Mouse (Mus musculus) regulatory T cell (primary cell): ENCODE measurements around the gene Ttc7.

Source experiments
- in situ Hi-C: fragments of 300-600 bp; cut with MboI, MseI; formaldehyde crosslinking; loops from one replicate; pipeline ENCODE4 v1.15.1; 2025; ENCODE audit warnings: high pct_unique_total_duplicates

The Ttc7 gene

DNA sequence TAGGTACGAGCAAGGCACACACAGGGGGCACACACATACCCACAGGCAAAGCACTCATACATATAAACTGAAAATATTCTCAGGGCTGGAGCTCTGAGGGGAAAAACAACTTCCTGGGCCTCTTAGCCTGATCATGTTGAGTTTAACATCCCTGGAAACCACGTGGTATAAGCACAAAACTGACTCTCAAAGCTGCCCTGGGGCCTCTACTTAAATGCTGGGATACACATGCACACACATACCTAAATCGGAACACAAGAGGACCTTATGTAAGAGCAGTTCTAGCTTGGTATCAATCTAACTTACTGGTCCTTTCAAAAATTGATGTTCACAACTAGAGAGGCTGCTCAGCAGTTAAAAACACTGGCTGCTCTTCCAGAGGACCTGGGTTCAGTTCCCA is 146.7 kb downstream of the Ttc7 start:
- in situ Hi-C loops, result loop anchor here (10.0 kb wide), 1 partner anchor 805 kb away; no protein-coding TSS in a partner anchor
